Mouse (Mus musculus) T-helper 2 cell (primary cell): ENCODE results near the gene Cbs.

Experiments
- in situ Hi-C: fragments of 300-600 bp; cut with MboI, MseI; formaldehyde crosslinking; loops from one replicate; pipeline ENCODE4 v1.15.1; 2025; ENCODE audit warnings: high pct_unique_total_duplicates

Cbs gene

DNA sequence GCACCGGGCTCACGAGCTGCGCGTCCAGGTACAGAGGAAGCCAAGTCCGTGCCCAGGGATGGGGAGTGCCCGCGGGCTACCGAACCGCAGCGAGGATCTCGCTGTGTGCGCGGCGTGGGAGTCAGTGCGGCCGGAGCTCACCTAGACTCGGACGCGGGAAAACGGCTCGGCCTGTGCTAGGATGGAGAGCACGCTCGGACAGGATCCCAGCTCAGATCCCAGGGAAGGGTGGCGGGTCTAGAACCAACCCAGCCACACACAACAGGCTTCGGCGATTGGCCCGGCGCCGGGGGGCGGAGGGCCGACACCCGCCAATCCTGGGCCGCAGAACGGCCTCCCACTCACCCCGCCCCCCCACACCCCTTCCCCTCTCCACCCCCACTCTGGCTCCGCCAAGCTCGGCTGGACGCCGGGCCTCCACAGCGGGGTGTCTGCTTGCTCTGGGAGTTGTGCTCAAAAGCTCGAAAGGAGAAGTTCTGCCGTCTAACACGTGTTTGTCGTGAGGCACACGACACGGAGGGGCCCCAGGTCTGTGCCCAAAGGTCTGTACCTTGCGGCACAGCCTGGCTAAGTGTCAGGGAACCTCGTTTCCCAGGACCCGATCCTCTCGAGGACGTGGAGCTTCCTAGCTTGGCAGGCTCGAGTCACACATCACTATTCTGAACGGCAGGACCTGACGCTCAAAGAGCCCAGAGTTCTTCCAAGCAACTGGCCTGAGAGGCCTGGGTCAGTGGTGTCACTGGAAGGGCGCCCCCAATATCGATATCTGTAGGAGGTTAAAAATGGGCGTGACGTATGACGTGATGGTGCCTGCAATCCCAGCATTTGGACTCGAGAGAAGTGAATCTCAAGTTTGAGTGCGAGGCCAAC is at the start of gene Cbs:
TSS of gene Cbs (minus strand) at position 297 of the 870 bp plus-strand sequence.
- in situ Hi-C loops = no loop called here

GRCm38 (mm10) chr17:31686225-31686564 is 49.2 kb upstream of the Cbs start:
- in situ Hi-C loops = loop anchor here (5.0 kb wide), 1 partner anchor 341 kb away; no protein-coding TSS in a partner anchor

- in situ Hi-C loops = loop anchor here (5.0 kb wide), 1 partner anchor 342 kb away; no protein-coding TSS in a partner anchor
Observed at GRCm38 (mm10) chr17:31685514-31686224, 48.6 kb upstream of the Cbs start.

- in situ Hi-C loops = no loop called here
Observed at GRCm38 (mm10) chr17:31680450-31680849, 43.4 kb upstream of the Cbs start.

DNA sequence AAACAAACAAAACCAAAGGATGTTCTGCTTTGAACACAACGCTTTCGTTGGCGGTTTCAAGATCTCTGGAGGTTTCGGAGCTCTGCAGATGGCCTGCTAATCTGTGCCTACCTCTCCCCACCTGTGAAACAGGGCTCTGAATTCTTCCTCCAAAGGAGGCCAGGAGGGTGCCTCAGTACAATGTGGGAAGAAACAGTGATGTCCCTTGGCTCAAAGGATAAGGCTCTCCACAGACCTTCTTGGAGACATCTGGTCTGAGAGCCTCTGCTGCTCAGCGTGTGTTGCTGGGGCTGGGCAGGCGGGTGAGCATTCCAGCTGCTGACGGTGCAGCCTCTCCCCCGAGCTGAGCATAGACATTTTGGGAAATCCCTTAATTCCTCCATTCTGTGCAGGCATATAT is 40.5 kb upstream of the Cbs start, which contains the start of gene Cryaa:
TSS of gene Cryaa (plus strand) at position 301 of the 400 bp plus-strand sequence.
- in situ Hi-C loops = no loop called here

- in situ Hi-C loops = no loop called here
Observed at GRCm38 (mm10) chr17:31674426-31674825, 37.4 kb upstream of the Cbs start.

GRCm38 (mm10) chr17:31672279-31672678 is 35.2 kb upstream of the Cbs start:
- in situ Hi-C loops = no loop called here

DNA sequence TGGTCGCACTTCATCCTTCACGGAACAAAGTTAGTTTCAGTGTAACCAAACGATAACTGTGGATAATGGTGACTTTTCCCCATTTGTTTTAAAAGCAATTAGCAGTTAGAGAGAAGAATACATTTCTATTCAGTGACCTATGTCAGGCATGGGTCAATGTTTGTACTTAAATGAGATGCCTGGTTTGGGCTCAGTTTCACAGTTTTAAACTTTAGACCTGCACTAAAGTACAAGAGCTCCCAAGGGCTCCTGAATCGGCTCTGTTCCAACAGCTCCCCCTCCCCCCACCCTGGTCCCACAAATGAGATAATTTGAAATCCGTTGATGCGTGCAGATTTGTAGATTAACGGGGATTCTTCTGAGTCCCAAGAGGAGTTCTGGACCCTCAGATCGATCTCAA is 34.7 kb upstream of the Cbs start:
- in situ Hi-C loops = no loop called here

DNA sequence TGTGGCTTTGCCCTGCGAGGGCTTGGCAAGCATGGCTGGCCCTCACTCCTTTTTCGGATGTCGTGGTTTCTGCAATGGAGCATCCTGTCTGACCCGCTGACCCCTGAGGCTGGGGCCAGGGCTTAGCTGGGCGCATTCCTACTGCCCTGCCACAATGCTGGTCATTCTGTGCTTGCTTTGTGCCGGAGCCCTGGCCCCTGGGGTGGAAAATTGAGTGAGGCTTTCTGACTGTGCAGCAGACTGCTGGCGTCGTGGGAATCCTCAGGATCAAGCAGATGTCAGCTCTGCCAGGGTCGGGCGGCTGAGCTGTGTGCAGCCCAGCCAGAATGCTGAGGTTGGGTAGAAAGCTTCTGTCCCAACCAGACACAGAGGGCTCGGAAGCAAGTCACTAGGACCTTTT is 33.1 kb upstream of the Cbs start:
- in situ Hi-C loops = no loop called here

DNA sequence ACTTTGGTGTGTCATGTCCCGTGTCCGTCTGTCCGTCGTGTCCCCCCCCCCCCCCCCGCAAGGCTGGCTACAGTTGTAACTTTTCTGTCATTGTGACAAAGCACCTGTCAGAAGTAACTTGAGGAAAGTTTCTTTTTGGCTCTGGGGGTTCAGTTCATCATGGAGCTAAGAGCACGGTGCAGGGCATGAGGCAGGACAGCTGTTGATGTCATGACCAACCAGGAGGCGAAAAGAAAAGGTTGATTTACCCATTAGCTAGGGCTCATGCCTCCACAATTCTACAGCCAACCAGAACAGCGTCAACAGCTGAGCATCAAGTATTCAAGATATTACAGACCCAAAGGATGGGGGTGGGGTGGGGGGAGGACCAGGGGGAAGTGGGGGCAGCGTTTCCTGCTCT is 31.3 kb upstream of the Cbs start:
- in situ Hi-C loops = no loop called here

GRCm38 (mm10) chr17:31664760-31665159 is 27.7 kb upstream of the Cbs start:
- in situ Hi-C loops = loop anchor here (5.0 kb wide), 1 partner anchor 132 kb away; no protein-coding TSS in a partner anchor

DNA sequence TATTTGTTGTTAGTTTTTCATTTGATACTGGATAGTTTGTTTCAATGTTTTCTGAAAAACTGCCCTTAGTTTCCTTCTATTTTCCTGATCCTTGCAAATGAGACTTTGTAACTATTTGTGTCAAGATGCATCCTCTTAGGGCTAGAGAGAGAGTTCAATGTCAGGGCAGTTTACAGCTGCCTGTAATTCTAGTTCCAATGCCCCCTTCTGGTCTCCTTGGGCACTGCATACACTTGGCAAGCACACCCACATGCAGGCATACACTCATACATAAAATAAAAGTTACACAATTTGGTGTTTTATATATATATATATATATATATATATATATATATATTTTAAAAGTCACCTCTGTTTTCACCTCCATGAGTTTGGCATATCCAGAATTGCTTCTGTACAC is 25.8 kb upstream of the Cbs start:
- in situ Hi-C loops = loop anchor here (5.0 kb wide), 1 partner anchor 131 kb away; no protein-coding TSS in a partner anchor

- in situ Hi-C loops = loop anchor here (5.0 kb wide), 1 partner anchor 128 kb away; no protein-coding TSS in a partner anchor
Observed at GRCm38 (mm10) chr17:31660661-31661250, 23.7 kb upstream of the Cbs start.

- in situ Hi-C loops = no loop called here
Observed at GRCm38 (mm10) chr17:31658468-31659185, 21.6 kb upstream of the Cbs start, which contains the start of gene U2af1. TSS of gene U2af1 (minus strand) at chr17:31658892.

- in situ Hi-C loops = no loop called here
Observed at GRCm38 (mm10) chr17:31658136-31658467, 21.1 kb upstream of the Cbs start.

- in situ Hi-C loops = no loop called here
Observed at GRCm38 (mm10) chr17:31657141-31657983, 20.3 kb upstream of the Cbs start.

GRCm38 (mm10) chr17:31656682-31657081 is 19.6 kb upstream of the Cbs start:
- in situ Hi-C loops = no loop called here

DNA sequence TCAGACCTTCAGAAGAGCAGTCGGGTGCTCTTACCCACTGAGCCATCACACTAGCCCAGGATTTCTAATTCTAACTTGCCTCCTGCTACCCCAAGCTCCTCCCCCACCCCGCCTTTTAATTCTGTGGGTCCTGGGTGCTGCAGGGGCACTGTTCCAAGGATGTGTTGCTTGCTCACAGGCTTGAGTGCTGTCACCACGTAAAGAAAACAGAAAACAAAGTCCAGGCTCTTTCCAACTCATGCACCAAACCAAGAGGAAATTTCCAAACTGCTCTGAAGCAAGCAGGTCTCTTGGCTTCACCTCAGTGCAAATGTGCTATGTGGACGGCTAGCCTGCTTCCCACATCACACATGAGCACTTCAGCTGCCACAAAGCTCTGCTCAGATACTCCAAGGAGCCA is 18.3 kb upstream of the Cbs start:
- in situ Hi-C loops = no loop called here

- in situ Hi-C loops = no loop called here
Observed at GRCm38 (mm10) chr17:31653277-31653676, 16.2 kb upstream of the Cbs start.

- in situ Hi-C loops = no loop called here
Observed at GRCm38 (mm10) chr17:31652152-31652551, 15.1 kb upstream of the Cbs start.
